Mouse (Mus musculus): ENCODE results near the gene Nomo1. TPM values are rescaled to one million over a fixed set of nuclear protein-coding genes. Genes with fewer than 3 reads are reported as not detected.

Nomo1 gene
- polyA plus RNA-seq, 1 experiment from 2014 or later = 36.9 TPM

GRCm38 (mm10) chr7:46129463-46130179 lies 96.1 kb downstream of the Nomo1 start:
- 38% methylated on average over 7 of the region's 7 CpGs for WGBS
- peaks cover 9% of the 10 kb centered on the region; the same call in 1 of the 2 replicates for H3K4me1 ChIP-seq
- ATAC-seq (ENCODE audit: borderline replicate concordance, extremely low read depth, low FRiP score, low TSS enrichment) = no peak
- H3K4me3 ChIP-seq = no peak overlapping the region
- peaks cover 25% of the 10 kb centered on the region for H3K27me3 ChIP-seq
- no peak overlapping the region for H3K9ac ChIP-seq
- H3K27ac ChIP-seq = no peak overlapping the region
- H3K36me3 ChIP-seq = no peaks in the 10 kb centered on the region
- no peak overlapping the region for H3K4me2 ChIP-seq
- H3K9me3 ChIP-seq = no peaks in the 10 kb centered on the region

DNA sequence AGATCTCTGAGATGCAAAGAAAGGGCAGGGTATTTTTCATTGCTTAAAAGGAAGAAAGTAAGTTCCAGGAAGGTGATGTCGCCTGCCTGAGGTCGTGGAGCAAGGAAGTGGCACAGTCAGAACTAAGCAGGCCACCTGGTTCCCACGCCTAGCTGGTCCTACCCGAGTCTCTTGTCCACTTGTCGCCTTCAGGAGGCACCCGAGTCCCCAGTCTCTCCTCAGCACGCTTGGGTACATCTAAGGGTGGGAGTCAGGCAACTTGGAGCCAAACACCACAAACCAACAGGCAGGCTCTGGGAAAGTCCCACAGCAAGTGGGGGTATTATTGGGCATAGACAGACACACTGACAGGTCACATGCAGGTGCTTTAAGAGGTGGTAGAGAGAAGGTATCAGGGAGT lies 97.2 kb downstream of the Nomo1 start:
- no peak overlapping the region for H3K4me2 ChIP-seq
- H3K9ac ChIP-seq = no peak overlapping the region
- H3K4me3 ChIP-seq = no peak overlapping the region
- ATAC-seq (ENCODE audit: borderline replicate concordance, extremely low read depth, low FRiP score, low TSS enrichment) = no peak
- H3K9me3 ChIP-seq = no peaks in the 10 kb centered on the region
- H3K4me1 ChIP-seq = 0 out of 2 replicates have a peak, but pooled peaks cover 6% of the 10 kb centered on the region
- H3K27ac ChIP-seq = no peak overlapping the region
- peaks cover 25% of the 10 kb centered on the region for H3K27me3 ChIP-seq
- no peaks in the 10 kb centered on the region for H3K36me3 ChIP-seq
- WGBS = 48% methylated on average over 7 of the region's 7 CpGs

DNA sequence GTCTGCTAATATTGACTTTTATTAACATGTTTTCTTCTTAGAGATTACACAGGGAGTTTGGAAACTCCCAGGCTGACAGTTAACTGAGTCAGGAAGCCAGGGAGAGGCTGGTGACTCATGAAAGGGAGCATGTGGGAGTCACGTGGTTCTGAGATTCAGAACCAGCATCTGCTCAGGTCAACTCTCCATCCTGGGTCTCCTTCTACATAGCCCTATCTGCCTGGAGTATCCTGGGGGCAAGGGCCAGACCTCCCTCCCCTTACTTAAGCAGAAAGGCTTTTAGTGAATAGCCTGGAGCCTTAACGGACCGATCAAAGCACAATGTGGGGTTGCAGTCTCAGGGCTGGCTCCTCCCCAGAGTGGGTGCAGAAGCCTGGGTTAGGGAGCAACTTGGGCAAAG lies 97.8 kb downstream of the Nomo1 start:
- H3K9ac ChIP-seq = no peak overlapping the region
- no peaks in the 10 kb centered on the region for H3K9me3 ChIP-seq
- 0 out of 2 replicates have a peak, but pooled peaks cover 6% of the 10 kb centered on the region for H3K4me1 ChIP-seq
- H3K4me2 ChIP-seq = no peak overlapping the region
- WGBS = 22% methylated on average over 3 of the region's 3 CpGs
- ATAC-seq (ENCODE audit: borderline replicate concordance, extremely low read depth, low FRiP score, low TSS enrichment) = no peak
- H3K36me3 ChIP-seq = no peaks in the 10 kb centered on the region
- H3K27ac ChIP-seq = no peak overlapping the region
- peaks cover 22% of the 10 kb centered on the region for H3K27me3 ChIP-seq
- no peak overlapping the region for H3K4me3 ChIP-seq

DNA sequence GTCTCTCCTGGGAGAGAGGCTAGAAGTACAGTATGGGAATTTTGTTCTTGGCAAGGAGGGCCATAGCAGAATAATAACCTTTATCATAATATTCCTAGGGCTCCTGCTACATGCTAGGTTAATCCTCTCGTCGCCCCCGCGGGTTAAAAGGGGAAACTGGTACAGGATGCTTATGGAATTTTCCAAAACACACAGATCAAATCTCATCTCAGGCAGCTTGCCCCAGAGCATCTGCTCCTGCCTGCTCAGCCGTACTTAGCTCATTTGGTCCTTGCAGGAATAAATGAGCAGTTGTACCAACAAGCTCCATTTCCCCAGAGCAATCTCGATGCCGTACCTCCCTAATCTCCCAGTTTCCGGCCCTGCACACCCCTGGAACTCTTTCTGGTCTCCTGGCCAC lies 98.3 kb downstream of the Nomo1 start:
- H3K9me3 ChIP-seq = no peaks in the 10 kb centered on the region
- no peak overlapping the region for H3K9ac ChIP-seq
- WGBS = 63% methylated on average over 8 of the region's 8 CpGs
- 0 out of 2 replicates have a peak, but pooled peaks cover 6% of the 10 kb centered on the region for H3K4me1 ChIP-seq
- no peak overlapping the region for H3K27ac ChIP-seq
- H3K27me3 ChIP-seq = peaks cover 18% of the 10 kb centered on the region
- H3K36me3 ChIP-seq = no peaks in the 10 kb centered on the region
- ATAC-seq (ENCODE audit: borderline replicate concordance, extremely low read depth, low FRiP score, low TSS enrichment) = no peak
- H3K4me3 ChIP-seq = no peak overlapping the region
- no peak overlapping the region for H3K4me2 ChIP-seq

- Histone ChIP-seq H3K4me1 (0 out of 2 replicates have a peak, but pooled peaks cover 6% of the 10 kb centered on the region), H3K4me2 (no peak overlapping the region), H3K9me3 (no peaks in the 10 kb centered on the region), H3K9ac (no peak overlapping the region), H3K4me3 (no peak overlapping the region), H3K27ac (no peak overlapping the region), H3K27me3 (peaks cover 15% of the 10 kb centered on the region; the same call in 1 of the 2 replicates), H3K36me3 (no peaks in the 10 kb centered on the region)
- no peak for ATAC-seq (ENCODE audit: borderline replicate concordance, extremely low read depth, low FRiP score, low TSS enrichment)
- WGBS = 74% methylated on average over 12 of the region's 12 CpGs
Observed at GRCm38 (mm10) chr7:46132229-46132628, 98.7 kb downstream of the Nomo1 start.

Other genes with a start within 250 kb of the Nomo1 start
- 1.1 and 1.4 TPM in 2 replicates for gene Lmtk3, start 250.0 kb upstream of the Nomo1 start, polyA plus RNA-seq (2015; fragmentation: Nextera tagmentation; extraction: Ambion mirVana)
- 6.1 and 7.8 TPM in 2 replicates for gene Sult2b1, start 249.0 kb upstream of the Nomo1 start, polyA plus RNA-seq (2015; fragmentation: Nextera tagmentation; extraction: Ambion mirVana)
- 115 and 122 TPM in 2 replicates for gene Cyth2, start 219.1 kb upstream of the Nomo1 start, polyA plus RNA-seq (2015; fragmentation: Nextera tagmentation; extraction: Ambion mirVana)
- 0.79 and 0.84 TPM in 2 replicates for gene Kcnj14, start 208.9 kb upstream of the Nomo1 start, polyA plus RNA-seq (2015; fragmentation: Nextera tagmentation; extraction: Ambion mirVana)
- 67.8 and 73.6 TPM in 2 replicates for gene Grwd1, start 202.8 kb upstream of the Nomo1 start, polyA plus RNA-seq (2015; fragmentation: Nextera tagmentation; extraction: Ambion mirVana)
- 64.7 and 67.4 TPM in 2 replicates for gene Kdelr1, start 160.9 kb upstream of the Nomo1 start, polyA plus RNA-seq (2015; fragmentation: Nextera tagmentation; extraction: Ambion mirVana)
- 0.50 and 0.57 TPM in 2 replicates for gene Grin2d, start 155.3 kb upstream of the Nomo1 start, polyA plus RNA-seq (2015; fragmentation: Nextera tagmentation; extraction: Ambion mirVana)
- 1.1 and 1.2 TPM in 2 replicates for gene Syngr4, start 137.0 kb upstream of the Nomo1 start, polyA plus RNA-seq (2015; fragmentation: Nextera tagmentation; extraction: Ambion mirVana)
- 5.5 and 5.6 TPM in 2 replicates for gene Tmem143, start 136.8 kb upstream of the Nomo1 start, polyA plus RNA-seq (2015; fragmentation: Nextera tagmentation; extraction: Ambion mirVana)
- gene Emp3, start 112.3 kb upstream of the Nomo1 start, polyA plus RNA-seq (2015; fragmentation: Nextera tagmentation; extraction: Ambion mirVana) = 170 and 177 TPM in 2 replicates
- 6.1 and 6.4 TPM in 2 replicates for gene Ccdc114, start 109.6 kb upstream of the Nomo1 start, polyA plus RNA-seq (2015; fragmentation: Nextera tagmentation; extraction: Ambion mirVana)
- 0.62 and 0.65 TPM in 2 replicates for gene Abcc6, start 3.4 kb upstream of the Nomo1 start, polyA plus RNA-seq (2015; fragmentation: Nextera tagmentation; extraction: Ambion mirVana)
- 0.30 and 0.52 TPM in 2 replicates for gene Kcnj11, start 67.1 kb downstream of the Nomo1 start, polyA plus RNA-seq (2015; fragmentation: Nextera tagmentation; extraction: Ambion mirVana)
- 1.6 and 3.0 TPM in 2 replicates for gene Abcc8, start 146.3 kb downstream of the Nomo1 start, polyA plus RNA-seq (2015; fragmentation: Nextera tagmentation; extraction: Ambion mirVana)
- 0.35 and 0.39 TPM in 2 replicates for gene Ush1c, start 204.8 kb downstream of the Nomo1 start, polyA plus RNA-seq (2015; fragmentation: Nextera tagmentation; extraction: Ambion mirVana)
- 0.04 TPM in 1 of 2 replicates, not detected in the other for gene Otog, start 207.3 kb downstream of the Nomo1 start, polyA plus RNA-seq (2015; fragmentation: Nextera tagmentation; extraction: Ambion mirVana)

All from lung, embryonic 15.5 days (tissue).